Mouse (Mus musculus): Measurements from ENCODE around the gene Tmem72.

Tmem72 gene

DNA sequence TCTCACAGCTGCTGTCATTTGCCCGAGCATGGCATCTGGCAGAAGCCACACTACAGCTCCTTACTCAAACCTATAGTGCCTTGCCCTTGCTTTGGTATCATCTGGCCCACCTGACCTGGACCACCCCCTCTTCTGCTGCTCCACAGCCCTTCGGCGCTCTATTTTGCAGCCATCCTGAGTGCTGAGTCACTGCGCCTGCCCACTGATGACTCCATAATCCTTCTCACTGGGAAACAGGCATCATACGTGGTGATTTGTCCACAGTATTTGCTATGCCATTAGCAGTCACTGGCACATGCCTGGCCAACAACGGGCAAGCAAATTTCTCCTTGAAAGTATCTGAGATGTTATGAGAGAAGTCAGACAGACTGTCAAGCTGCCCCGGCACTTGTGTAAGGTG is 66.9 kb downstream of the Tmem72 start:
- DNase-seq (ENCODE audit: low read depth): no peak

DNA sequence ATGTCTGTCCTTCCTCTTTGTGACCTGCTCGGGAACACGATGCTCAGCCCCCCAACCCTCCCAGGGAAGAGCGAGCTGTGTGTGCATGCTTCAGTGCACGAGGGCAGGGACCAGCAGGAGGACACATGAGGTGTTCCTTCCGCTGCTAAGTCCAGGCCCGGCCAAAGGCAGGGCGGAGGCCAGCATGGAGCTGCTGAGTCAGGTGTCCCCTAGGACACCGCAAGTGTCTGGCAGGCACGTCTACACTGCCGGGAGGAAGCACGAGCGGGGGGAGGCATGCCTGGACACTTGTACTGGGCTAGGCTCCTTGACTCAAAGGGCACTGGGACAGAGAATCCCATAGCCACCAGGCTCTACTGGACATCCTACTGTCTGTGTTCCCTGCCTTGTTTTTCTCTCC is 69.0 kb downstream of the Tmem72 start:
- DNase-seq (ENCODE audit: low read depth): no peak

DNA sequence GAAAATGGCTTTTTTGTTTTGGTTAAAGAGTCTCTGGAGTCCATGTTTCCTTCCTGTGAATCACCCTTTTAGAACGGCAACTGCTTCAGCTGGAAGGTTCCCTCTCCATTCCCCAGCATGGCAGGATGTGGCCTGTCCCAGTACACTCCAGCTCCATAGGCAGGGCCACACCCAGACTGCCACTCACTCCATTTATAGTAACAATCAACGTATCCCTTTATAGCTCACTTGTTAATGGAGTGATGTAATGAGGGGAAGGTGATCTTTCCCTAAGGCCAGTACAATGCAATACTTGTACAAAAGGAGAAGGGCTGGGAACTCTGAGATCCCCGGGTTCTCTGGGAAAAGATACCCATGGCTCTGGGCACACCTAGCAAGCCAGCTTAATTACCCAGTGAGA is 72.4 kb downstream of the Tmem72 start:
- DNase-seq (ENCODE audit: low read depth): peak; percentile 72

DNA sequence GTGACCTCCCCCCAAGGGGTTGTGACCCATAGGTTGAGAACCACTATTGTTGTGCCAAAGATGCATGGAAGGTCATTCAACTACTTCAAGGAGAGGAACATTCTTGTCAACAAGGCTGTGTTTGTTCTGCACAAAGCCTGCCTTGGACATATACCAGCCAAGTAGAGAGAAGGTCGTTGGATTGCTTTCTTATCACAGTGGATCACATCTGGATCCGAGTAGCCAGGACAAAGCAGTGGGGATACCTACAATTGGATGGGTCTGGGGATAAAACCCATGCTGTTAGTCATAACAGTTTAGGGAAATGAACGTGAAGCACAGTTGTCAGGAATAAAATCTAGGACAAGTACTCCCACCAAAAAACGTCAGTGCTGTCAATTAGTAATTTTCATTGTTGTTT is 72.8 kb downstream of the Tmem72 start:
- DNase-seq (ENCODE audit: low read depth): no peak

DNA sequence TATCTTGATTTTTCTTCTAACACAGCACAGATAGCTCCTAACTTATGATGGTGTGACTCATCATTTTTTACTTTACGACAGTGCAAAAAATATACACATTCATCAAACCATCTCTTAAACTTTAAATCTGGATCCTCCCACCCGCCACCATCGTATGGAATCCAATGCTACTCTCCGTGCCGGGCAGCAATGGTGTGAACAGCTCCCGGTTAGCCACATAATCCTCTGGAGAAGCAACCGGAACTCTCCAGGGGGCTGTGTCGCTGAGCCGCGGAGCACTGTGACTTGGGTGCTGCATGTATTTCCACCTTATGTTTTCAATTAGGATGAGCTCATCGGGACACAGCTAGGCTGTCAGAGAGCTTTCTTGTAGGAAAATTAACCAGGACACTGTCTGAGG is 73.8 kb downstream of the Tmem72 start:
- DNase-seq (ENCODE audit: low read depth): no peak

DNA sequence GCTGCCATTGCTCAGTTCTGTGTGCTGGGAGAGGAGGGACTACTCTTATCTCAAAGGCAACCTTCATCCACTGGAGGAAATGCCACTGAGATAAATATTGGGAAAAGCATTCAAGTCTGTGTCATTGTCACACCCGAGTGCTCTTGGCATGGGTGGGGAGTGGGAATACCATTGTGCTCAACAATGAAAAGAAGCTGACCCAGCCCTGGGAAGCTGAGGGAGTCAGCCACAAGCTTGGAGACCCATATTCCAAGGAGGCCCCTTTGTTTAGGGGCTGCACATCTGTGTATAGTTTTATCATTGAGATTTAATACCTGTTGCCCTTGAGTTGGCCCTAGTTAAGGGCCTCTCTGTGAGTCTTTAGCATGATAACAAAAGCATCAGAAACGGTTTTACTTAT is 77.0 kb downstream of the Tmem72 start:
- DNase-seq (ENCODE audit: low read depth): no peak

DNA sequence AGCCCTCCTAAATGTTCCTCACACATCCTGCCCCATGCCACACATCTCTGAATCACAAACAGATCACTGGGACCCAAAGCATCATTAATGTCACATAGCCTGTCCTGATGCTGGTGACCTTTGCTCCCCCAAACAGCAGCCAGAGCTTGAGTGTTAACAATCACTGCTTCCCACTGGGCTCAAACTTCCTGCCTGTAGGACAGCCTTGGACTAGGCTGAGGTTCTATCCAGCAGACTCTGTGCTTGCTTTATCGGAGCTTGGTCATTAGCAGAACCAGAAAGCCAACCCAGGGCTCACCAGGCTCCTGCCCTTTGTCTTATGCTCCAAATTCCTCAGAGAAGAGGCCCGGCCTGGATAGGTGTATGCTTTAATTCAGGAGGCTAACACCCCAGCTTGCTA is 77.8 kb downstream of the Tmem72 start:
- DNase-seq (ENCODE audit: low read depth): no peak

DNA sequence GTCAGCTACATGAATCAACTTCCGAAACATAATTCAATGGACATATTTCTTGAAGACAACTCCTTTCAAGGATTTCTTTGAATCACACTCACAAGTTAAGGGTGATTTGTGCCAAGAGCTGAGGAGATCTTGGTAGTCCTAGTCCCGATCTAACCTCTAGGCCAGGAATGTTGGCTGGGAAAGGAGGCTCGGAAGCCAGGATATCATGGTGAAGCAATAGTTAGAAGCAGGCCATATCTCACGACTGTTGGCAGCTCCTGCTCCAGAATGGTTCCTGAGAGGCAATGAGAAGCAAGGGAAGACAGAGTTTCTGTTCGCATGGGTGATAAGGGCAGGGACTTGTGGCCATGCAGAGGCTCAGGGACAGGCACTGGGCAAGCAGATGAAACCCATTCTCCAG is 79.2 kb downstream of the Tmem72 start:
- no peak for DNase-seq (ENCODE audit: low read depth)

DNA sequence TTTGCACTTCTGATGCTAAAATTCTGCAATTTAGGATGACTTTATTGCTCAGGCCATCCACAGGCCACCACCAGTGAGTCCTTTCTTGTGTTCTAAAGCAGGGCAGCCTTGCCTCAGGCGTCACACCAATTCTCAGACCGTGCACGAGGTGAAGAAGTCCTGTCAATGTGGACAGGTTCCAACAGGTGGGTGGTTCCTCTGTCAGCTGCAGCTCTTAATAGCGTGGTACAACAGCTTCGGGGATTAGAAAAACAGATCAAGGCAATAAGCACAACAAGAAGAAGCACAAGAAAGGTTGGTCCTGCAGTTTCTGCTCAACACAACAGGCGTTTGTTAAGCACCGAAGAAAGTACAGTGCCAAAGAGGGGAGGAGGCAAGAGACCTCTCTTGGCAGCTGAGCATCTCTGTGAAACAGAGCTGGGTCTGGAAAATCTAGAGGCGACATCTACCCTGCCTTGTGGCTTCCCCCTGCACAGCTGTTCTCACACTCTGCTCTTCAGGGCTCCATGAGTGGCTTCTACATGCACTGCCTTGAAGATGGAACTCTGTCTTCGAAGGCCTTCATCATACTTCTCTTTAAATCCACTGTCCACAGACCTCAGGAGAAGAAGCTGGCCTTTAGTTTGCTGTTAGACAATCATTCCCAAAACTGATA is 80.0 kb downstream of the Tmem72 start:
- DNase-seq (ENCODE audit: low read depth): no peak

DNA sequence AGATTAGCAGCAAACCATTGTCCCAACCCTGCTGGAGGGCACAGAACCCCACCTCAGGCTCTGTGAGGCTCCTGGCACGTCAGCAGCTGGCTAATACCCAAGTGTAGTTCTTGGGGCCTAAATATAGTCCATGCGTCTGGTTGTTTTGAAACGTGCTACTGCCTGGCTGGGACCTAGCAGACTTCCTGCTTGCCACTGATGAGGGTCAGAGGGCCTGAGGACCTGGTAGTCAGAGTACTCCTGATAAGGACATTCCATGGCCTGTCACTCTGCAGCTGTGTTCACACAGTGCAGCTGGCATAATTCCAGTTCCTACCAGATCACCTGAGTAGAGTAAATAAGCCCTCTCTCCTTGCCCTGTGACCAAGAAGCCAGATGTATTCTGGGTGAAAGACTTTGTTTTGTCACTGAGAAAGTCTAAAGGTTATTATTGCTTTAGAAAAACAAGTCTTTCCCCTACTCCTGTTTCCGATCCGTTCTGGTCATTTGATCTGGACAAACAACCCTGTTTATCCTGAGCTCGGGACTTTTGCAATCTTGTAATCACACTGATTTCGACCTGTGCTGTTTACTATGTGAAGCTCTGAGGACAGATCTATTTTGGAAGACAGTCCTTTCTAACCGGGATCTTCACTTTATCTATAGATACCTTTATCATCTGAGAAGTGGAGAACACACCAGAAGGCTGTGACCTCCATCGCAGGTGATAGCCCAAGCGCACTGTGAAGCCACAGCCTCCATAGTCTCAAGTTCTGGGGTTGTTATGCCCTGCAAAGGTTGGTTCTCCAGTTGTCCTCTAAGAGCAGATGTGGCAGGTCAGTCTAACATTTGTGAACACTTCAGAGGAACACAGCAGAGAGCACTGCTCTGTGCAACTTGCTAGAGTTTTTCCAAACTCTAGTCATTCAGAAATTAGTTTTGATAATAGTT is 81.2 kb downstream of the Tmem72 start:
- peak; percentile 78 for DNase-seq (ENCODE audit: low read depth)

DNA sequence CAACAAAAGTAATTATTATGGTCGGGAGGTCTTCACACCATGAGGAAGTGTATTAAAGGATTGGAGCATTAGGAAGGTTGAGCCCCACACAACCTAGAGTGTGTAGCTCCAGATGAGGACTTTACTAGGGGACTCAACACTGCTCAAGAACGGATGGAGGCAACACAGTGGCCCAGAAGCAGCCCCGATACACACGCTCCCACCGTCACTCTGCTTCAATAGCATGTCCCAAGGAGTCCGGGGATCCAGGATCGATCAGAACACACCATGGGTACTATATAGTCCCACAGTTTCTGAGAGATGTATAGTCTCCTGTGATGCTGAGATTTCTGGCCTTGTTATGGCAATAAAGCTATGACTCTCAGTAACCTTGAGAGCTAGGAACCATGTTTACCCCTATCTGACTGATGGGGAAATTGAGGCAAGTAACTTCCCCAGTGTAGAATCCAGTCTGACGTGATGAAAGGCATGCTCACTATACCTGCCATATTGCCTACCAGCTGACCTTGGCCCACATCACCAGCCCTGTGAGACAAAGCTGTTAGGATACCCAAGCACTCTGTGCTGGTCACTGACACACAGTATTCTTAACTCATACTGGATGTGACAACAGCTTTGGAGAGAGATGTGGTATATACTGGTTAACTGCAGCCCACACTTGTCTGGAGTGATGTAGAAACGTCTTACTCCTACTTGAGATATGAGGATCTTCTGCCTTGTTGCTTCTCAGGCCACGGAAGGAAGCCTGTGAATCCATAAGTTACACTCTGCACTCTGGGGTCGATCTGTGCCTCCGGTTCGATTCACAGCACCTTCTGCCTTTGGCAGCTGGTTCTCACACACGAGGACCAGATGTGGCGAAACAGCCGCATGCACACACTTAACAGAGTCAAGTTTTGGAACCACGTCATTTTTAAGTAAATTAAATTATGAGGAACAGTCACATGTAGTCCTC is 82.7 kb downstream of the Tmem72 start:
- no peak for DNase-seq (ENCODE audit: low read depth)

DNA sequence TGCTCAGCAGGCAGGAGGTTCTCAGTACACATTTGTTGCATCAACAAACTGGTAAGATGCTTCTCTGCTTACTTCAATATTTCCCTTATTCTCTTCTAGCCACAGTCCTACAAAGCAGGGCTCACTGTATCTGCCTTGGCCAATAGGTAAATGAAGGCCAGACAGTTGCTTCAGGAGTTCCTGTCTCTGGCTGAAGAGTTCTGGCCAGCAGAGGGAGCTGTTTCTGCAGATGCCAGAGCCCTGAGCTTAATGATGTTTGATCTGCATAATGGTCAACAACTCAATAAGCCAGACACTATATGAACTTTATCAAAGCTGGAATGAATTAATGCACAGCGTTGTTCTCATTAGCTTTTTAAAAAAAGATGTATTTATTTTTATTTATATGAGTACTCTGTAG is 84.6 kb downstream of the Tmem72 start:
- DNase-seq (ENCODE audit: low read depth): peak; percentile 86

DNA sequence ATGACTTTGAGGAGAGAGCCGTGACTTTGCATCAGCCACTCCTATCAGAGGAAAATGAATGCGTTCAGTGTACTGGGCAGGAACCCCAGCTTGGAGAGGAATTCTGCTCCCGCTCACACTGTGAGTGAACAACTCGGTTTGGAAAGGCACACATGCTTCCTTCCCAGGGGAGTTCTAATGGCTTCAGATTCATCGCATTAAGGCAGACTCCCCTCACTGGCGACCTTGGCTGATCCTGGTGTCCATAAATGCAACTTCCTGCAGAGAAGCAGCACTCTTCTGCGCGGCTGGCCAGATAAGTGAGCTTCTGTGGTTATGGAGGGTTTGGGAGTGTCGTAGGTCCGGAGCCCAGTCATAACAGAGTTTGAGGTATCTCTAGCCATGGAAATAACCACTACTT is 86.9 kb downstream of the Tmem72 start:
- no peak for DNase-seq (ENCODE audit: low read depth)

Data from 416B (cell line).